Mouse (Mus musculus) B cell, adult 67 days (primary cell): ENCODE data around the gene Tmprss6. TPM values are rescaled to one million over a fixed set of nuclear protein-coding genes. Genes with fewer than 3 reads are reported as not detected.

Source experiments
- total RNA-seq, 2 experiments: library from RNA; stranded (reverse); gene quantifications; 4 replicates each; pipeline ENCODE4 v1.2.4; 2023

The Tmprss6 gene
- not detected for total RNA-seq

GRCm38 (mm10) chr15:78468379-78468937 is at the start of gene Tmprss6:
TSS of gene Tmprss6 (minus strand) at chr15:78468634.

GRCm38 (mm10) chr15:78494968-78495406 is 26.6 kb upstream of the Tmprss6 start, which contains the start of gene Il2rb:
TSS of gene Il2rb (minus strand) at chr15:78495271.

GRCm38 (mm10) chr15:78428391-78429138 is 39.9 kb downstream of the Tmprss6 start, which contains the start of gene Kctd17:
TSS of gene Kctd17 (plus strand) at chr15:78428564.

GRCm38 (mm10) chr15:78406293-78406934 is 62.0 kb downstream of the Tmprss6 start, which contains the start of gene Mpst:
TSS of gene Mpst (plus strand) at chr15:78406416.

GRCm38 (mm10) chr15:78405517-78406211 is 62.8 kb downstream of the Tmprss6 start, which contains the start of gene Tst:
TSS of gene Tst (minus strand) at chr15:78405907.

GRCm38 (mm10) chr15:78395478-78395962 is 72.9 kb downstream of the Tmprss6 start, which contains the start of gene Tex33:
TSS of gene Tex33 (minus strand) at chr15:78395912.

Other genes starting within 250 kb of the Tmprss6 start
- gene Ncf4, start 223.8 kb downstream of the Tmprss6 start, total RNA-seq: 100 to 1,000 TPM; 325 to 350 TPM
- gene Csf2rb2, start 162.9 kb downstream of the Tmprss6 start, total RNA-seq: 1 to 10 TPM; 1.3 to 1.8 TPM
- 10 to 100 TPM; 23.1 to 34.2 TPM for gene Csf2rb, start 142.9 kb downstream of the Tmprss6 start, total RNA-seq
- not detected for gene Tex33, start 72.7 kb downstream of the Tmprss6 start, total RNA-seq
- gene Tst, start 62.7 kb downstream of the Tmprss6 start, total RNA-seq: 1 to 10 TPM; 1.3 to 2.0 TPM
- gene Mpst, start 62.2 kb downstream of the Tmprss6 start, total RNA-seq: 10 to 100 TPM; 20.2 to 26.7 TPM
- gene Kctd17, start 40.1 kb downstream of the Tmprss6 start, total RNA-seq: 1 to 10 TPM in 1 of 2 experiments, under 1 TPM in 1; 0.53 to 1.0 TPM
- 1 to 10 TPM; 3.4 to 5.6 TPM for gene Il2rb, start 26.6 kb upstream of the Tmprss6 start, total RNA-seq
- gene C1qtnf6, start 62.8 kb upstream of the Tmprss6 start, total RNA-seq: not detected
- not detected for gene Sstr3, start 76.1 kb upstream of the Tmprss6 start, total RNA-seq
- gene Rac2, start 104.1 kb upstream of the Tmprss6 start, total RNA-seq: 100 to 1,000 TPM; 788 to 860 TPM
- 100 to 1,000 TPM; 166 to 178 TPM for gene Cyth4, start 128.4 kb upstream of the Tmprss6 start, total RNA-seq